Mouse (Mus musculus) hindbrain, embryonic 11.5 days (tissue): ENCODE results near the gene Fam222a. TPM values are rescaled to one million over a fixed set of nuclear protein-coding genes. Genes with fewer than 3 reads are reported as not detected.

Experiments used
- ATAC-seq: fragments of 200-750 bp; cut with Nextera tagmentation; 2 replicates; pipeline ENCODE4 v1.8.0; 2017; ENCODE audit warnings: mild to moderate bottlenecking, moderate TSS enrichment, moderate library complexity; ENCODE audit not compliant: low FRiP score
- DNase-seq: peaks from one replicate; pipeline ENCODE4 v3.0.0-alpha.2; 2015; ENCODE audit warnings: low spot score
- H3K27ac ChIP-seq: fragments of 300-500 bp; sonication (generic); 2 replicates; pipeline ENCODE4 v1.5.1; 2014; ENCODE audit warnings: mild to moderate bottlenecking, low read depth, low read length
- H3K27me3 ChIP-seq: fragments of 300-500 bp; sonication (generic); 2 replicates; pipeline ENCODE4 v1.6.1; 2014; ENCODE audit warnings: mild to moderate bottlenecking, low read length, moderate library complexity, mixed read lengths; ENCODE audit not compliant: control insufficient read depth, insufficient read depth
- H3K36me3 ChIP-seq: fragments of 300-500 bp; sonication (generic); 2 replicates; pipeline ENCODE4 v1.6.1; 2014; ENCODE audit warnings: mild to moderate bottlenecking, low read length, moderate library complexity, mixed read lengths; ENCODE audit not compliant: control insufficient read depth, insufficient read depth
- H3K4me1 ChIP-seq: fragments of 300-500 bp; sonication (generic); replicated peaks from 2 replicates; pipeline ENCODE4 v1.6.1; 2014; ENCODE audit warnings: low read length, mixed read lengths; ENCODE audit not compliant: control insufficient read depth, insufficient read depth
- H3K4me2 ChIP-seq: fragments of 300-500 bp; sonication (generic); replicated peaks from 2 replicates; pipeline ENCODE4 v1.6.1; 2014; ENCODE audit warnings: mild to moderate bottlenecking, low read depth, low read length
- H3K4me3 ChIP-seq: fragments of 300-500 bp; sonication (generic); 2 replicates; pipeline ENCODE4 v1.5.1; 2014; ENCODE audit warnings: low read depth, low read length
- H3K9ac ChIP-seq: fragments of 300-500 bp; sonication (generic); 2 replicates; pipeline ENCODE4 v1.6.1; 2014; ENCODE audit warnings: low read depth, low read length
- H3K9me3 ChIP-seq: fragments of 300-500 bp; sonication (generic); 2 replicates; pipeline ENCODE4 v1.6.1; 2016; ENCODE audit warnings: low read length; ENCODE audit not compliant: control insufficient read depth
- WGBS: fragments of 180-500 bp; shearing (Covaris S2); extraction: QIAGEN DNeasy Blood & Tissue Kit; methylation state at CpG from one replicate; pipeline ENCODE4 v1.1.7; 2014; 5-methylcytosine and 5-hydroxymethylcytosine counted together
- polyA plus RNA-seq: library from polyadenylated mRNA; unstranded; fragments of >200 nt; fragmentation: Nextera tagmentation; extraction: Ambion mirVana; gene quantifications from 2 replicates; pipeline ENCODE4 v1.2.1, GENCODE M21; 2014

Gene Fam222a
- polyA plus RNA-seq, 1 experiment from 2014 or later, result 6.5 TPM

DNA sequence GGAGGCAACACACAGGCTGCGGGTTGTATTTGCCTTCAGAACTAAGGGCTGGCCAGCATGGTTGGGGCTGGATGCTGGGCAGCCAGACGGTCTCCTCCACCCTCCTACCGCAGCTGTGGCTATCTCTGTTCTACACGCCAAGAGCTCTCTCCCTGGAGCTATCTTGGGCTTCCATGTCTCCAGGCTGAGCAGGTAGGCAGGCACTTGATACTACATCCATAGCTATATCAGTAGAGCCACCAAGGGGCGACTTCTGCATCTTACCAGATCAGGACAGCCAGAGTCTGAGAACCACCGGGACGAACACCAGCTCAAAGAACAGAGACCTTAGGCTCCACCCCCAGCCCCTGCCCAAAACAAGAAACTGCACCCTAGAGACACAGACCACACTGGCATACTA, 47.0 kb downstream of the Fam222a start:
- Histone ChIP-seq H3K4me1 (no peaks in the 10 kb centered on the region), H3K27me3 (no peaks in the 10 kb centered on the region), H3K9ac (no peak overlapping the region), H3K4me3 (no peak overlapping the region), H3K9me3 (no peaks in the 10 kb centered on the region), H3K27ac (no peak overlapping the region), H3K4me2 (no peak overlapping the region), H3K36me3 (no peaks in the 10 kb centered on the region)
- DNase-seq (no peak), ATAC-seq (no peak)
- WGBS, result 71% methylated on average over 7 of the region's 7 CpGs

DNA sequence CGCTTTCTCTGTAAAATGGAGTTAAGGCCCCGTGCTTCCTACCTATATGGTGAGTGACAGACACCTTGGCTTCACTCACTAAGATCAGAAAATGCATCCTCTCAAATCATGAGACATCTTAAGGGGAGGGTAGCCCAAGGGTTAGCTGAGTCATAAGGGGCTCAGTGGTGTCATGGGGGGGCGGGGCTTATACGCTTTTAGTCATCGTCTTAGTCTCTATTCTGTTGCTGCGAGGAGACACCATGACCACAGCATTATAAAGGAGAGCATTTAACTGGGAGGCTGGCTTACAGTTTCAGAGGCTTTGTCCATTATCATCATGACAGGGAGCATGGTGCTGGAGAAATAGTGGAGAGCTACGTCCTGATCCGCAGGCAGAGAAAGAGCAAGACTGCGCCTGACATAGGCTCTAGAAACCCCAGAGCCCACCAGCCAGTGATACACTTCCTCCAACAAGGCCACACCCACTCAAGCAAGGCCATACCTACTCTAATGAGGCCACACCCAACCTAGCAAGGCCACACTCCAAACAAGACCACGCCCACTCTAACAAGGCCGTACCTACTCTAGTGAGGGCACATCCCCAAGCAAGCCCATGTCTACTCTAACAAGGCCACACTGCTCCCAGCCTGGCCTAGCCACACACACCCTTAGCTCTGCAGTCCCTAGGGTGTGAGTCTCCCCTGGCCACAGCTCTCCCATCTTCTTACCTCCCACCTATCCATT, 48.7 kb downstream of the Fam222a start:
- 82% methylated on average over 11 of the region's 11 CpGs for WGBS
- no peaks in the 10 kb centered on the region for H3K9me3 ChIP-seq
- no peak for ATAC-seq
- H3K27ac ChIP-seq, result no peak overlapping the region
- H3K27me3 ChIP-seq, result no peaks in the 10 kb centered on the region
- H3K4me1 ChIP-seq, result no peaks in the 10 kb centered on the region
- H3K4me2 ChIP-seq, result no peak overlapping the region
- no peak overlapping the region for H3K4me3 ChIP-seq
- H3K36me3 ChIP-seq, result no peaks in the 10 kb centered on the region
- no peak for DNase-seq
- H3K9ac ChIP-seq, result no peak overlapping the region

DNA sequence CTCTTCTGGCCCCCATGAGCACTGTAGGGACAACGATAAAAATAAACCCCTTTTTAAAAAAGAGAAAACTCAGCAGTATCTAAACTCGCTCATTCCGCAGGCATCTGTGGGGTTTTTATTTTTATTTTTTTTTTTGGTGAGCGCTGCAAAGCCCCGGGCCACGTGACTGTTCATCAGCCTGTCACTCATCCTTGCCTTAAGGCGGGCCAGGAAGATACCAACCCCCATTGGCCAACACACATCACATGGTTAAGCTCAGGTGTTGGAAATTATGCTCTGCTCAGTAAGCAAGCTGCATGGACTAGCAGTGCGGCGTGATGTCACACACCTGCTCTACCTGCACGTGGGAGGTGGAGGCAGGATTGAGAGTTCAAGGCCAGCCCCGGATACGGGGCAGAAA, 50.0 kb downstream of the Fam222a start:
- no peak for DNase-seq
- Histone ChIP-seq H3K36me3 (no peaks in the 10 kb centered on the region), H3K4me1 (no peaks in the 10 kb centered on the region), H3K27ac (no peak overlapping the region), H3K4me2 (no peak overlapping the region), H3K27me3 (no peaks in the 10 kb centered on the region), H3K9me3 (no peaks in the 10 kb centered on the region), H3K4me3 (no peak overlapping the region), H3K9ac (no peak overlapping the region)
- 77% methylated on average over 12 of the region's 12 CpGs for WGBS
- no peak for ATAC-seq

DNA sequence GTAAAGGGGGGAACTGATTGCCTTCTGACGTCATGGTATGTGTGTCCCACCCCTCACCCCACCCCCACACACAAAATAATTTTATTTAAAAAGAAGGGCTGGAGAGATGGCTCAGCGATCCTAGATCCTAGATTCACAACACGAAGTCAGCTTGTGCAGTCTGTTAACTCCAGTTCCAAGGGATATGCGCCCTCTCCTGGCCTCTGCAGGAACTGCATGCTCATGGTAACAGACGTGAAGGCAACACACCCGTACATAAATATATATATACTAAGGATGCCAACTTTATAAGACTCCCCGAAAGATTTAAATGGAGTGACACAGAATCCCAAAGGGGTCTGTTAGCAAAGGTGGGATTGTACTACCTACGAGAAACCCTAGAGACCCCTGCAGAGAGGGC, 51.0 kb downstream of the Fam222a start:
- ATAC-seq (no peak), DNase-seq (peak; percentile 90)
- Histone ChIP-seq H3K27me3 (no peaks in the 10 kb centered on the region), H3K27ac (no peak overlapping the region), H3K4me2 (no peak overlapping the region), H3K4me1 (no peaks in the 10 kb centered on the region), H3K36me3 (no peaks in the 10 kb centered on the region), H3K9me3 (no peaks in the 10 kb centered on the region), H3K4me3 (no peak overlapping the region), H3K9ac (no peak overlapping the region)
- WGBS, result 25% methylated on average over 8 of the region's 8 CpGs

DNA sequence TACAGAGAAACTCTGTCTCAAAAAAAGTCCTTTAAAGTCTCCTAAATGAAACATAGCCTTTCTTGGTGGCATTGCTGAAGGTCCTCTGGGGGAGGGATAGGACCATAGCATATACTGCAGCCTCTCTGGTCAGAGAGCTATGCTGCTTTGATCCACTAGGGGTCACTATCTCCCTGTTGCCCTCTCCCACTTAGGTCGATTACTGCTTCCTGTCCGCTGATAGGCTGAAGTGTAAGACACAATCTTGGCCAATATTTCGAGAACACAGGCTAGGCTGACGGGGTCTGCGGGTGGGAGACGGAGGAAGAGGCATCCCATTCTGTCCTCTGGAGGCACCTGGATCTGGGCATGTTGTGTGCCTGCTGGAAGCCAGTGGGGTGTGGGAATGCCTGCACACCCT, 52.5 kb downstream of the Fam222a start:
- Histone ChIP-seq H3K4me3 (no peak overlapping the region), H3K27ac (no peak overlapping the region), H3K4me1 (no peaks in the 10 kb centered on the region), H3K36me3 (no peaks in the 10 kb centered on the region), H3K27me3 (no peaks in the 10 kb centered on the region), H3K9me3 (no peaks in the 10 kb centered on the region), H3K4me2 (no peak overlapping the region), H3K9ac (no peak overlapping the region)
- DNase-seq (no peak), ATAC-seq (no peak)
- 51% methylated on average over 6 of the region's 6 CpGs for WGBS

DNA sequence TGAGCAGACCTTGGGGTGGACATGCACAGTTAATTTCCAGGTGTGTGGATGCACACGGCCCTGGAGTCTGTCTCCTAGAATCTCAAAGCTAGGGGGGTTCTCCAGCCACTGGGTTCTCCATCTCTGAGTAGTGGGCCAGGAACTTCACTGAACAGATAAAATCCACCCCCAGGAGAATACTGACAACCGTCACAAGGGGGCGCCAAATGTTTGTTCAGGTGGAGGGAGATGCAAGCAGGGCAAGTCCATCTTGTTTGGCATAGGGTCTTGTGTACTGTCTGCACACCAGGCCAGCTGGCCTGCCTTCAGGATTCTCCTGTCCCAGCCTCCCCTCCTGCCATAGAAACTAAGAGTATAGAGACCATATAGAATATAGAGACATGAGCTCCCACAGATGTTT, 57.8 kb downstream of the Fam222a start:
- DNase-seq, result peak; percentile 79
- Histone ChIP-seq H3K4me1 (no peaks in the 10 kb centered on the region), H3K9ac (no peak overlapping the region), H3K4me2 (no peak overlapping the region), H3K27me3 (no peaks in the 10 kb centered on the region), H3K36me3 (no peaks in the 10 kb centered on the region), H3K4me3 (no peak overlapping the region), H3K9me3 (no peaks in the 10 kb centered on the region), H3K27ac (no peak overlapping the region)
- ATAC-seq, result no peak
- 17% methylated on average over 3 of the region's 3 CpGs for WGBS

DNA sequence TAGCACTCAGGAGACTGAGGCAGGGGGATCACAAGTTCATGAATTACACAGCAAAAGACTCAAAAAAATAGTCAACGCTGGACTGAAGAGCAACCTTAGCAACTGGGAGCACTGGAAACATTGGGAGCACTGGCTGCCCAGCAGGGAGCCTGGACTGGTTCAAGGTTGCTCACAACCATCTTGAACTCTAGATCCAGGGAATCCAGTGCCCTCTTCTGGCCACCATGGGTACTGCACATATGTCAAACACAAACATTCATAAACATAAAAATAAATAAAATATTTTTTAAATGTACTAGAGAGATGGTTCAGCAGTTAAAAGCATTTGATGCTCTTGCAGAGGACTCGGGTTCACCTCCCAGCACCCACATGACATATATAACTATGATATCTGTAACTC, 63.5 kb downstream of the Fam222a start:
- H3K9ac ChIP-seq, result no peak overlapping the region
- H3K4me3 ChIP-seq, result no peak overlapping the region
- no peaks in the 10 kb centered on the region for H3K4me1 ChIP-seq
- 47% methylated on average over 2 of the region's 2 CpGs for WGBS
- H3K36me3 ChIP-seq, result no peaks in the 10 kb centered on the region
- no peak for DNase-seq
- no peak overlapping the region for H3K4me2 ChIP-seq
- H3K27ac ChIP-seq, result no peak overlapping the region
- no peaks in the 10 kb centered on the region for H3K27me3 ChIP-seq
- H3K9me3 ChIP-seq, result no peaks in the 10 kb centered on the region
- ATAC-seq, result no peak

DNA sequence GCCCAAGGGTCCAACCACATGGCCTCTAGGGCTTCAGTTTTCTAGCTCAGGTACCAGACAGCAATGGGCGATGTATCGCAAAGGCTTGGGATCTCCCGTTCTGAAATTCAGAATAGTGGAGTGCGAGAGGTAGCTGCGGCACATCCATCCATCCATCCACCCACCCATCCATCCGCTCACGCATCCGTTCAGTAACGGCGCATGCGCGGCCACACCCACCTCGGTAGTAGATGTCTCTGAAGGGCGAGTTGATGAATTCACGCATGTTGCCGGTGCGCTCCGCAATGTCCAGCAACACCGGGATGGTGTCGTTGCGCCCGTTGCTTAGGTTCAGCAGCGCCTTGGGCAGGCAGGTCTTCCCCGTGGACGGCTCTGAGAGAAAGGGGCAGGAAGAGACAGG, 68.3 kb downstream of the Fam222a start:
- ATAC-seq, result no peak
- H3K4me3 ChIP-seq, result no peak overlapping the region
- no peak for DNase-seq
- H3K4me2 ChIP-seq, result no peak overlapping the region
- no peak overlapping the region for H3K27ac ChIP-seq
- no peak overlapping the region for H3K9ac ChIP-seq
- H3K9me3 ChIP-seq, result no peaks in the 10 kb centered on the region
- H3K27me3 ChIP-seq, result no peaks in the 10 kb centered on the region
- H3K36me3 ChIP-seq, result no peaks in the 10 kb centered on the region
- no peaks in the 10 kb centered on the region for H3K4me1 ChIP-seq
- WGBS, result 81% methylated on average over 25 of the region's 25 CpGs

DNA sequence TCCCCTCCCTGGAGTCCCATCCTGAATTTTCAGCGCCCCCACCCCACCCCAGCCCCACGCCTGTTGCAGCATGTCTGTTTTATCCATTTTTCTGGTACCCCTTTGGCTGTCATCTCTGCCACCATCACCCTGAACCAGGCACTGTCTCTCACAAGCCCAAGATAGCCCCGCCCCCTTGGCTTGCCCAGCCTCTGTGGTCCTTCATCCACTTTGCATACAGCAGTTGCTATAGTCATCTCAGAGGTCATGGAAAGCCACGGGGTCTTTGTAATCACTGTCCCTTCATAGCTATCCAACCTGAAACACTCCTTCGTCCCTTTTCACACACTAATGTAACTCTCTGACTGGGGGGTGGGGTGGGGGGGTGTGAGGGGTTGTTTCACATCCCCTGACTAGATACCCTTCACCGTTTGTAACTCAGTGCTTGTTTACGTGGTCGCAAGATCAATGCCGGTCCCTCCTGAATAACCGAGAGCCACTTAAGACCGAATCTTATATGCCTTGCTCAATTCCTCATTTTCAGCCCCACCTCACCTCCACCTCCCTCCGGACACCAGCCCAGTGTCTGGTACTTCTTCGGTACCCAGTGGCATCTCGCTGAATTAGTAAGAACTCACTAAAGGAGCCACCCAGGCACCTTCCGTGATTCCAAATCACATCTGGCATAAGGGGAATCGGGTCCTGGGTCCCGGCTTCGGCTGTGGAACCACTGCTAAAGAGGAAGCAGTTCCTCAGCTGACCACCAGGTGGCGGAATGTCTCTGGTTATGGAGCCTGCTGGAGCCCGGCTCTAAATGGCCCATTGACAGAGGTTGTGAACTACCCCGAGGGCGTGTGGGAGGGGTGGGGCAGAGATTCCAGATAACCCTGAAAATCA, 71.2 kb downstream of the Fam222a start:
- H3K4me3 ChIP-seq, result no peak overlapping the region
- H3K4me1 ChIP-seq, result no peaks in the 10 kb centered on the region
- 17% methylated on average over 22 of the region's 22 CpGs for WGBS
- H3K4me2 ChIP-seq, result no peak overlapping the region
- H3K36me3 ChIP-seq, result no peaks in the 10 kb centered on the region
- H3K9me3 ChIP-seq, result no peaks in the 10 kb centered on the region
- no peak overlapping the region for H3K27ac ChIP-seq
- no peak overlapping the region for H3K9ac ChIP-seq
- ATAC-seq (peak; percentile 69), DNase-seq (peak; percentile 93)
- H3K27me3 ChIP-seq, result no peaks in the 10 kb centered on the region
